Mouse (Mus musculus) liver, postnatal 0 days (tissue): ENCODE measurements around the gene Pex14.

Experiments used
- CTCF ChIP-seq: sonication (generic); IDR thresholded peaks from 2 replicates; pipeline ENCODE4 v1.5.1; 2016; ENCODE audit warnings: antibody characterized with exemption, low read depth
- EP300 ChIP-seq: IDR thresholded peaks from 2 replicates; pipeline ENCODE4 v1.6.1; 2016; ENCODE audit warnings: antibody characterized with exemption, low read depth, mild to moderate bottlenecking

DNA sequence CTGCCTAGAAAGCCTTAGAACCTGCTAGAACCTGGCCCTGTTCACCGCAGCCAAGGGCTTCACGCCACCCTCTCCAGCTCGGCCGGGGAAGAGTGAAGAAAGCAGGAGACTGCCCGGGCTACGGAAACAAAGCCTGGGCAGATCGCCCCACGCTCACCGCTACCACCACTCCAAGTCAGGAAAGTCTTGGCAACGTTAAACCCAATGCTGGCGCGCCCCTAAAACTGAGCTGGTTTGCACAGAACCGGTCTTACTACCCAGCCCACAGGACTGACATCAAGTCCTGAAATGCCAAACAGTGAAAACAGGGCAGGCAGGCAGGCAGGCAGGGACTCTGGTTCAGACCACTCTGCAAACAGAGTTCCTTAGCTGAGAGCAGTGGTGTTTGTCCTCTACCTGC lies 24.6 kb downstream of the Pex14 start:
- TF ChIP-seq CTCF: no peak
- no peak for TF ChIP-seq EP300
